In genomic region chr14:34549004-34549671, GRCm38 (mm10) we compare ENCODE assay signal across 8 mouse cellular contexts. TPM values are rescaled to one million over a fixed set of nuclear protein-coding genes. Genes with fewer than 3 reads are reported as not detected.
DNase-seq lines count a peak whose midpoint lies in the region; ATAC-seq lines count a peak whose summit lies in the region.

No protein-coding gene starts in this region.

- no peaks in the 10 kb centered on the region for H3K36me3 ChIP-seq in embryonic facial prominence, embryonic 13.5 days
- no peaks in the 10 kb centered on the region for H3K36me3 ChIP-seq in stomach, embryonic 14.5 days (ENCODE audit: control insufficient read depth, insufficient read depth, low read length)

- H3K9ac ChIP-seq in embryonic facial prominence, embryonic 13.5 days: peak overlapping the region; percentile 89
- peak overlapping the region; percentile 69 for H3K9ac ChIP-seq in stomach, embryonic 14.5 days (replicated peaks; ENCODE audit: low read depth, low read length)

- peak; percentile 90 for ATAC-seq in embryonic facial prominence, embryonic 13.5 days (ENCODE audit: insufficient number of reproducible peaks, insufficient read depth, low FRiP score, low TSS enrichment, low read depth)
- ATAC-seq in monocyte, adult 5-6 weeks (replicated peaks; ENCODE audit: insufficient number of reproducible peaks, low FRiP score, low TSS enrichment, poor library complexity, severe bottlenecking): peak; percentile 40; the same call in 1 of the 2 replicates
- ATAC-seq in stomach, embryonic 14.5 days (ENCODE audit: insufficient number of reproducible peaks, insufficient read depth, low FRiP score, low read depth): peak; percentile 93

- peak; percentile 68 to 70 for DNase-seq in B cell, adult 2 months
- DNase-seq in adrenal gland, postnatal 4 days (ENCODE audit: low spot score in 2 of 2): peak; percentile 53 to 71
- peak; percentile 74 for DNase-seq in heart, adult 8-10 months (ENCODE audit: low spot score)
- DNase-seq in kidney, adult 9 months: peak; percentile 78
- DNase-seq in liver: peak; percentile 82

- under 1% methylated on average over 55 of the region's 55 CpGs for WGBS in embryonic facial prominence, embryonic 13.5 days
- WGBS in stomach, embryonic 14.5 days: under 1% methylated on average over 54 of the region's 55 CpGs

- H3K4me3 ChIP-seq in embryonic facial prominence, embryonic 13.5 days: peak overlapping the region; percentile 76
- H3K4me3 ChIP-seq in stomach, embryonic 14.5 days (ENCODE audit: low read depth, low read length): peak overlapping the region; percentile 78

- no peaks in the 10 kb centered on the region for H3K4me1 ChIP-seq in embryonic facial prominence, embryonic 13.5 days
- H3K4me1 ChIP-seq in stomach, embryonic 14.5 days (ENCODE audit: control insufficient read depth, insufficient read depth, low read length): peaks cover 4% of the 10 kb centered on the region; the same call in 1 of the 2 replicates

- peaks cover 11% of the 10 kb centered on the region; the same call in 1 of the 2 replicates for H3K27me3 ChIP-seq in embryonic facial prominence, embryonic 13.5 days
- no peaks in the 10 kb centered on the region for H3K27me3 ChIP-seq in stomach, embryonic 14.5 days (ENCODE audit: control insufficient read depth, insufficient read depth, low read length)

- H3K27ac ChIP-seq in embryonic facial prominence, embryonic 13.5 days: peak overlapping the region; percentile 90
- H3K27ac ChIP-seq in stomach, embryonic 14.5 days (ENCODE audit: low read length): peak overlapping the region; percentile 91

- H3K9me3 ChIP-seq in embryonic facial prominence, embryonic 13.5 days: no peaks in the 10 kb centered on the region
- no peaks in the 10 kb centered on the region for H3K9me3 ChIP-seq in stomach, embryonic 14.5 days (ENCODE audit: control insufficient read depth, low read depth, low read length)

- peak overlapping the region; percentile 84 for H3K4me2 ChIP-seq in embryonic facial prominence, embryonic 13.5 days
- peak overlapping the region; percentile 77 for H3K4me2 ChIP-seq in stomach, embryonic 14.5 days (replicated peaks; ENCODE audit: low read depth, low read length)

RNA-seq across cellular contexts. Expression of gene 9230112D13Rik, which starts 26.5 kb away (rescaled TPM):
- total RNA-seq in adrenal gland, postnatal 4 days (2021): not detected
- polyA plus RNA-seq in embryonic facial prominence, embryonic 13.5 days (2015; fragmentation: Nextera tagmentation; extraction: Ambion mirVana): not detected in 2 replicates
- not detected for total RNA-seq in heart, adult 8-10 months (2022)
- total RNA-seq in monocyte, adult 5-6 weeks (2017): not detected in 3 replicates
- not detected in 2 replicates for polyA plus RNA-seq in stomach, embryonic 14.5 days (2014; fragmentation: Nextera tagmentation; extraction: Ambion mirVana)

RNA-seq across cellular contexts. Expression of gene Ldb3, which starts 39.3 kb away (rescaled TPM):
- 10 to 100 TPM; 14.3 to 37.2 TPM for total RNA-seq in adrenal gland, postnatal 4 days (2021)
- polyA plus RNA-seq in embryonic facial prominence, embryonic 13.5 days (2015; fragmentation: Nextera tagmentation; extraction: Ambion mirVana): 0.76 and 1.5 TPM in 2 replicates
- 1,000 to 10,000 TPM; 1,077 to 1,246 (median 1,126) TPM for total RNA-seq in heart, adult 8-10 months (2022)
- not detected in 3 replicates for total RNA-seq in monocyte, adult 5-6 weeks (2017)
- polyA plus RNA-seq in stomach, embryonic 14.5 days (2014; fragmentation: Nextera tagmentation; extraction: Ambion mirVana): 1.3 and 1.8 TPM in 2 replicates

RNA-seq across cellular contexts. Expression of gene Bmpr1a, which starts 46.0 kb away (rescaled TPM):
- total RNA-seq in adrenal gland, postnatal 4 days (2021): 10 to 100 TPM; 79.7 to 81.9 TPM
- polyA plus RNA-seq in embryonic facial prominence, embryonic 13.5 days (2015; fragmentation: Nextera tagmentation; extraction: Ambion mirVana): 58.1 and 64.9 TPM in 2 replicates
- total RNA-seq in heart, adult 8-10 months (2022): 10 to 100 TPM; 55.7 to 68.2 (median 59.4) TPM
- total RNA-seq in monocyte, adult 5-6 weeks (2017): 0.53 to 1.6 TPM (median 0.68 TPM) in 3 replicates
- polyA plus RNA-seq in stomach, embryonic 14.5 days (2014; fragmentation: Nextera tagmentation; extraction: Ambion mirVana): 62.8 and 74.7 TPM in 2 replicates

RNA-seq across cellular contexts. Expression of gene Opn4, which starts 50.8 kb away (rescaled TPM):
- total RNA-seq in adrenal gland, postnatal 4 days (2021): not detected
- polyA plus RNA-seq in embryonic facial prominence, embryonic 13.5 days (2015; fragmentation: Nextera tagmentation; extraction: Ambion mirVana): not detected in 2 replicates
- total RNA-seq in heart, adult 8-10 months (2022): 1 to 10 TPM; 1.7 to 2.5 (median 2.4) TPM
- total RNA-seq in monocyte, adult 5-6 weeks (2017): not detected in 3 replicates
- not detected in 2 replicates for polyA plus RNA-seq in stomach, embryonic 14.5 days (2014; fragmentation: Nextera tagmentation; extraction: Ambion mirVana)

Comparison
In these comparisons a context has a peak if more than half of its experiments do, and no peak if none do; other contexts are left out.
1. Peak in every context shown above with its lines: DNase-seq, ATAC-seq, H3K4me3 ChIP-seq and H3K27ac ChIP-seq.
2. ATAC-seq: peak in every context shown above with its lines; median percentile 93 in stomach, embryonic 14.5 days; 90 in embryonic facial prominence, embryonic 13.5 days; 40 in monocyte, adult 5-6 weeks.
3. RNA of gene Ldb3, which starts 39.3 kb away (total RNA-seq): 1,077 to 1,246 TPM in heart, adult 8-10 months; 14.3 to 37.2 TPM in adrenal gland, postnatal 4 days and not detected in monocyte, adult 5-6 weeks; every median in the first group is over 10 times any median in the second.
4. RNA of gene Bmpr1a, which starts 46.0 kb away (total RNA-seq): 79.7 to 81.9 TPM in adrenal gland, postnatal 4 days and 55.7 to 68.2 TPM in heart, adult 8-10 months; 0.53 to 1.6 TPM in monocyte, adult 5-6 weeks; every median in the first group is over 10 times any median in the second.